Mouse (Mus musculus): ENCODE measurements around the gene 1500011B03Rik.

1500011B03Rik gene

GRCm38 (mm10) chr5:114809181-114809756, 14.0 kb downstream of the 1500011B03Rik start:
- DNase-seq (ENCODE audit: low spot score in 2 of 2): no peak

- DNase-seq (ENCODE audit: low spot score in 2 of 2): no peak
Measured at GRCm38 (mm10) chr5:114808385-114808784, 14.9 kb downstream of the 1500011B03Rik start.

GRCm38 (mm10) chr5:114807893-114808292, 15.4 kb downstream of the 1500011B03Rik start:
- no peak for DNase-seq (ENCODE audit: low spot score in 2 of 2)

- no peak for DNase-seq (ENCODE audit: low spot score in 2 of 2)
Measured at GRCm38 (mm10) chr5:114807468-114807867, 15.8 kb downstream of the 1500011B03Rik start.

- no peak for DNase-seq (ENCODE audit: low spot score in 2 of 2)
Measured at GRCm38 (mm10) chr5:114807063-114807462, 16.2 kb downstream of the 1500011B03Rik start.

- no peak for DNase-seq (ENCODE audit: low spot score in 2 of 2)
Measured at GRCm38 (mm10) chr5:114806636-114807035, 16.6 kb downstream of the 1500011B03Rik start.

GRCm38 (mm10) chr5:114805436-114806350, 17.6 kb downstream of the 1500011B03Rik start:
- no peak for DNase-seq (ENCODE audit: low spot score in 2 of 2)

- peak; percentile 67 to 72 for DNase-seq (ENCODE audit: low spot score in 2 of 2)
Measured at GRCm38 (mm10) chr5:114804958-114805357, 18.3 kb downstream of the 1500011B03Rik start.

- DNase-seq (ENCODE audit: low spot score in 2 of 2): no peak
Measured at GRCm38 (mm10) chr5:114804335-114804734, 18.9 kb downstream of the 1500011B03Rik start.

GRCm38 (mm10) chr5:114803231-114803630, 20.0 kb downstream of the 1500011B03Rik start:
- no peak for DNase-seq (ENCODE audit: low spot score in 2 of 2)

GRCm38 (mm10) chr5:114801841-114802240, 21.4 kb downstream of the 1500011B03Rik start:
- no peak for DNase-seq (ENCODE audit: low spot score in 2 of 2)

GRCm38 (mm10) chr5:114801049-114801448, 22.2 kb downstream of the 1500011B03Rik start:
- no peak for DNase-seq (ENCODE audit: low spot score in 2 of 2)

- DNase-seq (ENCODE audit: low spot score in 2 of 2): no peak
Measured at GRCm38 (mm10) chr5:114799848-114800247, 23.4 kb downstream of the 1500011B03Rik start.

GRCm38 (mm10) chr5:114797253-114797652, 26.0 kb downstream of the 1500011B03Rik start:
- no peak for DNase-seq (ENCODE audit: low spot score in 2 of 2)

- peak; percentile 66 to 67 for DNase-seq (ENCODE audit: low spot score in 2 of 2)
Measured at GRCm38 (mm10) chr5:114796299-114797012, 26.8 kb downstream of the 1500011B03Rik start.

- DNase-seq (ENCODE audit: low spot score in 2 of 2): no peak
Measured at GRCm38 (mm10) chr5:114795653-114796052, 27.6 kb downstream of the 1500011B03Rik start.

- DNase-seq (ENCODE audit: low spot score in 2 of 2): no peak
Measured at GRCm38 (mm10) chr5:114795231-114795630, 28.0 kb downstream of the 1500011B03Rik start.

GRCm38 (mm10) chr5:114794609-114795008, 28.7 kb downstream of the 1500011B03Rik start:
- no peak for DNase-seq (ENCODE audit: low spot score in 2 of 2)

GRCm38 (mm10) chr5:114793317-114793716, 30.0 kb downstream of the 1500011B03Rik start:
- no peak for DNase-seq (ENCODE audit: low spot score in 2 of 2)

GRCm38 (mm10) chr5:114785196-114785595, 38.1 kb downstream of the 1500011B03Rik start:
- DNase-seq (ENCODE audit: low spot score in 2 of 2): no peak

GRCm38 (mm10) chr5:114784622-114785165, 38.6 kb downstream of the 1500011B03Rik start:
- DNase-seq (ENCODE audit: low spot score in 2 of 2): no peak

Data from right cerebral cortex, postnatal 10 days (tissue).